Mouse (Mus musculus) myocyte (in vitro differentiated cells): ENCODE results near the gene Lbhd1.

Experiments
- E2F4 ChIP-seq: IDR thresholded peaks from one replicate; pipeline ENCODE4 v1.6.1; 2011; ENCODE audit warnings: mild to moderate bottlenecking, control low read depth, moderate library complexity; ENCODE audit not compliant: insufficient read depth
- MYOG ChIP-seq, 3 experiments: IDR thresholded peaks; one replicate each; pipeline ENCODE4 v1.6.1; 2011; ENCODE audit warnings: control low read depth in 2 of 3, low read depth in 2 of 3, mild to moderate bottlenecking in 2 of 3; ENCODE audit not compliant: insufficient read length in 2 of 3, control insufficient read depth in 1 of 3, insufficient read depth in 1 of 3
- POLR2A ChIP-seq: IDR thresholded peaks from one replicate; pipeline ENCODE4 v1.6.1; 2011; ENCODE audit warnings: low read depth, mild to moderate bottlenecking, control low read depth, moderate library complexity; ENCODE audit not compliant: insufficient read length
- SRF ChIP-seq: IDR thresholded peaks from one replicate; pipeline ENCODE4 v1.6.1; 2011; ENCODE audit warnings: low read depth; ENCODE audit not compliant: control insufficient read depth, insufficient read length
- TCF12 ChIP-seq: IDR thresholded peaks from one replicate; pipeline ENCODE4 v1.6.1; 2011; ENCODE audit warnings: mild to moderate bottlenecking, control low read depth; ENCODE audit not compliant: poor library complexity, insufficient read depth, severe bottlenecking
- USF1 ChIP-seq: IDR thresholded peaks from one replicate; pipeline ENCODE4 v1.6.1; 2011; ENCODE audit warnings: low read depth, mild to moderate bottlenecking, control low read depth, moderate library complexity

GRCm38 (mm10) chr19:8844371-8845129 lies 39.0 kb upstream of the Lbhd1 start:
- TF ChIP-seq TCF12 = no peak
- no peak for TF ChIP-seq POLR2A
- TF ChIP-seq E2F4 = no peak
- TF ChIP-seq SRF = no peak
- no peak for TF ChIP-seq MYOG (IDR thresholded peaks at IDR 0.05; ENCODE audit: control insufficient read depth in 1 of 3, insufficient read depth in 1 of 3, insufficient read length in 2 of 3, low read depth in 2 of 3)
- no peak for TF ChIP-seq USF1
